ENCODE assay signal across 12 mouse cellular contexts in the genomic region with DNA sequence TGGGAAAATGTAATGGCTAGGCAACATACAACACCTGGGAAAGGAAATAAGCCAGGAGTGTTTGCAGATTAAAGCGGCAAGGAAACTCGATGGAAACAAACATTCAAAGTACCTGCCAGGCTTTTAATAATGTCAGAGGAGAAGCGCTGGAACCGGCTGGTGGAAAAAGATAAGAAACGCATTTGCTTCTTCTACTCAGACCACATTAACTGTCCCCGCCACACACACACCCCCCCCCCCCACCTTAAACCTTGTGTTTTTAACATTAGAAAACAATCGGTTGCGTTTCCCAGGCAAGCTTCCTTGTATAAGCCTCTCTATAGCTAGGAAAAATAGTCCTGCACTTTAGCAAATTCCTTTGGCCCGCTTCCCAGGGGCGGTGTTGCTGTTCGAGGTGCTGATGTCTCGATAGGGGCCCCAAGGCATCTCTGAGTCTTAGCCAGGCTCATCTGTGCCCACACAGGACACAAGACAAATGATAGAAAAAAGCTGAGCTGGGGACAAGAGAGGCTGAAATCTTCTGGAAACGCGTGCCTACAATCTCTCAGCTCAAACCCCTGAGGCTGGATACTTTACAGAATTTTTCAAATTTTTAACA. TPM values are rescaled to one million over a fixed set of nuclear protein-coding genes. Genes with fewer than 3 reads are reported as not detected.
DNase-seq lines count a peak whose midpoint lies in the region; ATAC-seq and TF ChIP-seq lines count a peak whose summit lies in the region.
"Had no signal": no experiment of that assay in that cellular context is flagged by ENCODE, and none has a peak within 500 bp of the region (broad histone marks: within the 10 kb centered on the region; RNA-seq: fewer than 3 reads in every experiment).

No protein-coding gene starts in this region.

- no peak overlapping the region for H3K4me3 ChIP-seq in kidney, adult 2 months (ENCODE audit: insufficient read depth, low read depth, low read length)
- no peak overlapping the region for H3K4me3 ChIP-seq in kidney, embryonic 15.5 days (replicated peaks)
- H3K4me3 ChIP-seq in erythroblast, embryonic 14.5 days (replicated peaks): peak overlapping the region; percentile 38
- H3K4me3 ChIP-seq: heart, adult 2 months; stomach, embryonic 15.5 days had no signal

- no peak overlapping the region for H3K4me2 ChIP-seq in kidney, embryonic 15.5 days
- H3K4me2 ChIP-seq: stomach, embryonic 15.5 days had no signal

- peak; percentile 1 for DNase-seq in kidney, adult 2 months
- DNase-seq in R1 (ENCODE audit: low read depth, low spot score): peak; percentile 34
- DNase-seq in lung, postnatal 36 days: peak; percentile 52
- DNase-seq in left cerebral cortex, adult 18-20 months (ENCODE audit: low spot score in 2 of 2): no peak
- DNase-seq in heart, adult 11 months: no peak
- DNase-seq: cerebellum, postnatal 25 days; heart, adult 2 months; layer of hippocampus, postnatal 36 days had no signal

- TF ChIP-seq CTCF in kidney, adult 2 months (conservative IDR thresholded peaks at IDR 0.05; ENCODE audit: insufficient read depth, insufficient read length, low read depth, low read length): no peak

- no peak for ATAC-seq in kidney, embryonic 15.5 days (replicated peaks; ENCODE audit: low FRiP score)
- ATAC-seq in megakaryocyte, adult 5-6 weeks (ENCODE audit: poor library complexity, severe bottlenecking): no peak

- H3K9me3 ChIP-seq in kidney, embryonic 15.5 days (replicated peaks): no peaks in the 10 kb centered on the region
- H3K9me3 ChIP-seq in erythroblast, embryonic 14.5 days (ENCODE audit: control insufficient read depth, low read length): no peaks in the 10 kb centered on the region
- H3K9me3 ChIP-seq: stomach, embryonic 15.5 days had no signal

- H3K36me3 ChIP-seq in kidney, adult 2 months (ENCODE audit: control insufficient read depth, insufficient read depth, low read length): no peaks in the 10 kb centered on the region
- H3K36me3 ChIP-seq in kidney, embryonic 15.5 days: no peaks in the 10 kb centered on the region
- no peaks in the 10 kb centered on the region for H3K36me3 ChIP-seq in erythroblast, embryonic 14.5 days (ENCODE audit: control insufficient read depth)
- H3K36me3 ChIP-seq: stomach, embryonic 15.5 days had no signal

- H3K27me3 ChIP-seq in kidney, adult 2 months (replicated peaks; ENCODE audit: control insufficient read depth, insufficient read depth, low read length): no peaks in the 10 kb centered on the region
- peaks cover 44% of the 10 kb centered on the region for H3K27me3 ChIP-seq in kidney, embryonic 15.5 days
- H3K27me3 ChIP-seq in erythroblast, embryonic 14.5 days (ENCODE audit: control insufficient read depth): no peaks in the 10 kb centered on the region
- H3K27me3 ChIP-seq: stomach, embryonic 15.5 days had no signal

- WGBS in kidney, adult 2 months: 26% methylated on average over 14 of the region's 14 CpGs
- WGBS in kidney, embryonic 15.5 days: 28% methylated on average over 14 of the region's 14 CpGs

- no peaks in the 10 kb centered on the region for H3K4me1 ChIP-seq in kidney, adult 2 months (ENCODE audit: control insufficient read depth, insufficient read depth, low read length)
- H3K4me1 ChIP-seq in kidney, embryonic 15.5 days: 0 out of 2 replicates have a peak, but pooled peaks cover 4% of the 10 kb centered on the region
- peaks cover 23% of the 10 kb centered on the region for H3K4me1 ChIP-seq in erythroblast, embryonic 14.5 days (ENCODE audit: control insufficient read depth)
- H3K4me1 ChIP-seq: stomach, embryonic 15.5 days had no signal

- H3K27ac ChIP-seq in kidney, adult 2 months (ENCODE audit: insufficient read depth, low read depth, low read length): no peak overlapping the region
- H3K27ac ChIP-seq in kidney, embryonic 15.5 days: no peak overlapping the region
- H3K27ac ChIP-seq: heart, adult 2 months; stomach, embryonic 15.5 days had no signal

- no peak for TF ChIP-seq POLR2A in kidney, adult 2 months (IDR thresholded peaks at IDR 0.05; ENCODE audit: low read depth, low read length)

- H3K9ac ChIP-seq in kidney, embryonic 15.5 days: no peak overlapping the region
- H3K9ac ChIP-seq: stomach, embryonic 15.5 days had no signal

RNA-seq across cellular contexts. Expression of gene Syndig1l, which starts 11.3 kb away (rescaled TPM):
- polyA plus RNA-seq in kidney, adult 2 months (2012; rRNA removed): not detected in 2 replicates
- 0.05 and 0.09 TPM in 2 replicates for polyA plus RNA-seq in kidney, embryonic 15.5 days (2015; fragmentation: Nextera tagmentation; extraction: Ambion mirVana)
- 0.02 and 0.04 TPM in 2 replicates for polyA plus RNA-seq in erythroblast, embryonic 14.5 days (2012)
- total RNA-seq in megakaryocyte, adult 5-6 weeks (2015): not detected in 2 replicates
- not detected in 2 replicates for total RNA-seq in megakaryocyte, adult 5-6 weeks (2017)
- 10 to 100 TPM; 19.8 to 39.2 TPM for total RNA-seq in left cerebral cortex, adult 18-20 months (2021)
- total RNA-seq: heart, adult 2 months had no signal
- polyA plus RNA-seq: heart, adult 2 months had no signal

Comparison
In these comparisons a context has a peak if more than half of its experiments do, and no peak if none do; other contexts are left out.
1. DNase-seq: peak in kidney, adult 2 months (single experiment), R1 (single experiment) and lung, postnatal 36 days (single experiment); none in left cerebral cortex, adult 18-20 months (0 of 2) and heart, adult 11 months (single experiment).